Mouse (Mus musculus) neural tube, embryonic 10.5 days (tissue): ENCODE data around the gene Apol9b.
A peak's percentile ranks its signal among the peaks of the same experiment; 100 is the strongest.

Source experiments
- DNase-seq: peaks from one replicate; pipeline ENCODE4 v3.0.0-alpha.2; 2017; ENCODE audit warnings: low spot score; ENCODE audit errors: extremely low spot score

The Apol9b gene

GRCm38 (mm10) chr15:77775186-77775963 is 46.5 kb downstream of the Apol9b start:
- DNase-seq, result peak; percentile 86

DNA sequence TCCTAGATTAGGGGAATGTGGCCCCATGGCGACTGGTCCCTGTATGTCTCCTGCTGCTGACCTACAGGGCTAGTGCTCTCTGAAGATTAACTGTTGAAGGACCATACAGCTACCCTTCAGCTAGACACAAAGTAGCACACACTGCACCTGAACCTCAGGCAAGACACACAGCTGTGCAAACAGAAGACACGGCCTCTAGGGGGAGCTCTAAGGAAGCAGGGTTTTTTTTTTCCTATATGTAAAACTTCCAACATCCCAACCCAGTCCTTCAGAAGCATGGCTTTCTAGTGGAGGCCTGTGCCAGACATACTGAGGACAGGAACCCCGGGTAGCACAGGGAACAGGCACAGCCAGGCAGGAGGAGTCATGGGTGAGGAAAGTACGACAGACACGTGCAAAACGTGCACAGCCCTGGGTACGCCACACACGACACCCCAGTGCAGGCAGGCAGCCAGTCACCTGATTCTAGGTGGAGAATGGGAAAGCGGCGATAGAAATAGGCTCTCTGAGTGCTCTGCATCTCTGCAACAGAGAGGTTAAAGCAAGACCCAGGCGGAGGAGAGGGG is 53.7 kb downstream of the Apol9b start:
- DNase-seq, result no peak

DNA sequence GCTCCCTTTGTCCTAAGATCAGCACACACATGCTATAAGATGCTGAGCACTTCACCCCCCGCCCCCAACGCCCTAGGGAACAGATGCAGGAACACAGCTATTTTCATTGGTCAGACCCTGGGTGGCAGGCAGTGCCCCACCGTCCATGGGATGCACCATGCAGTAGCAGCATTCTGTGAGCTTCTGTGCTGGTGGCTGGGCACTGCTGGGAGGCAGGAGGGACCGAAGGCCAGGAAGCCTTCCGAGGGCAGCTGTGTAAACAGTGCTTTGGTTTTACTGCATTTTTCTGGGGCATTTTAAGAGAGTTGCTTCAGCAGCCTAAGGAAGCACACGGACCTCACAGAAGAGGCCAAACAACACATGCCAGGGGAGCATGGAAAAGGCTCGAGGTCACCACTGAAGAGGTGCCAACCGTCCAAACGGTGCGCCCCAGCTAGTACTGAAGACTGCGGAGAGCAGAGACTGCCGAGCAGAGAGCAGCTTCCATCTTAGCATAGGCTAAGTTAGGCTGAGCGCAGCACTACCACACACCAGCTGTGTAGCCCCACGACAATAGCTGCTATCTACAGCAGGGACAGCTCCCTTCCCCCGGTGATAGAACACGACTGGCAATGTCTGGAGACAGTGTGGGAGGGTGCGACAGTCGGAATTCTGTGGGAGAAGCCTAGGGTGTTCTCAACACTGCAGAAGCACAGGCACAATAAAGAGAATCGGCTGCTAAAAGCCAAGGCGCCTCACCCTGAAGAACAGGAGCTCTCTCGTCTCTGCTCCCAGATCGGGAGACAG is 55.4 kb downstream of the Apol9b start:
- DNase-seq, result peak; percentile 35

- no peak for DNase-seq
Measured at GRCm38 (mm10) chr15:77785807-77786206, 57.0 kb downstream of the Apol9b start.
